Mouse (Mus musculus) layer of hippocampus, postnatal 14 days (tissue): Measurements from ENCODE around the gene Polr2j. TPM values are rescaled to one million over a fixed set of nuclear protein-coding genes. Genes with fewer than 3 reads are reported as not detected.
A peak's percentile ranks its signal among the peaks of the same experiment; 100 is the strongest.
"Not testable (repeated sequence)": the region's sequence is repeated elsewhere in the genome, so short reads cannot be mapped to it uniquely, and the experiment has no call there.

Experiments
- DNase-seq, 2 experiments: peaks; one replicate each; pipeline ENCODE4 v3.0.0; 2021 to 2022; ENCODE audit warnings: low spot score in 2 of 2, mixed read lengths in 1 of 2
- microRNA-seq, 2 experiments: library from miRNA; unstranded; fragments of <30 nt; microRNA quantifications; one replicate each; pipeline ENCODE4 v1.2.0; 2021
- total RNA-seq, 2 experiments: library from RNA; stranded (reverse); gene quantifications; 2 replicates each; pipeline ENCODE4 v1.2.3; 2021

Polr2j gene
- total RNA-seq, 2 experiments from 2014 or later = 73.6 to 82.2 TPM

- DNase-seq = not testable (repeated sequence)
Observed at GRCm38 (mm10) chr5:136160084-136160483, 43.7 kb downstream of the Polr2j start.

DNA sequence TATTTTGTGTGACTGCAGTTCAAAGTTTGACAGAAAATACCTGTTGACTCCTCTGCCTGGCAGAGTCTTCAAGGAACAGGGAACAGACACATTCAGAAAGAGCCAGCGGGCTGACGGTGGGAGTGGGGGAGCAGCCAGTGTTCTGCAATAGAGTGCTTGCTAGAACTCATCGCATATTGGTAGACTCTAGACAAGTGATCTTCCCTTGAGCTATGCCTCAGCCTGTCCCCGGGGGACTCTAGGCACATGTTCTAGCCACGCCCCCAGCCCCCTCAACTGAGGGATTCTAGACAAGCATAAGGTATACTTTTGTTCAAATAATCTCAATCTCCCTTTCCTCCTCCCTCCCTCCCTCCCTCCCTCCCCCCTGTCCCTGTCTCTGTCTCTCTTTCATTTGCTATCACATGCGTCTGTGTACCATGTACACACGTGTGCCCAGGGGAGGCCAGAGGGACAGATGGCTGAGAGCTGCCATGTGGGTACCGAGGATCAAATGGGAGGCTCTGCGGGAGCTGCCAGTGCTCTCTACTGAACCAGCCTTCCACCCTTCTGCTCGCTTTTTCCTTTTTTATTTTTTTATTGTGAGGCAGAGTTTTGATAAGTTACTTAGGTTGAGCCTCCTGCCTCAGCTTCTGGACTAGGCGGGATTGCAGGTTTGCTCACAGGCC, 47.5 kb downstream of the Polr2j start:
- peak in 1 of 2 experiments; percentile 79 for DNase-seq

DNA sequence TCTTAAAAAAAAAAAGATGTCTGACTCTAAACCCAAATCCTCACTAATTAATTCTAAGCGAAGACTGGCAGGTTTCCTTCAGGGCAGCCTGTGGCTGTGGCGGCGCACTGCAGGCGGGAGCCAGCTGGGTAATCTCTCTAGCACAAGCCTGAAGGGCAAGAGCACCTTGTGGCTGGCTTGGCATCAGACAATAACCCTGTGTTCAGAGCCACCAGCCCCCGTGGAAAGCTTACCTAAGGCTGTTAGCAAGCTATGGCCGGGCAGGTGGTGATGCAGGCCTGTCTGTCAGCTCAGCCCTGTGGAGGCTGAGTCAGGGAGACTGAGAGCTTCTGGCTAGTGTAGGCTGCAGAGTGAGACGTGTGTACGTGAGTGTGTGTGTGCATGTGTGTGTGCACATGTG, 48.8 kb downstream of the Polr2j start:
- no peak for DNase-seq

DNA sequence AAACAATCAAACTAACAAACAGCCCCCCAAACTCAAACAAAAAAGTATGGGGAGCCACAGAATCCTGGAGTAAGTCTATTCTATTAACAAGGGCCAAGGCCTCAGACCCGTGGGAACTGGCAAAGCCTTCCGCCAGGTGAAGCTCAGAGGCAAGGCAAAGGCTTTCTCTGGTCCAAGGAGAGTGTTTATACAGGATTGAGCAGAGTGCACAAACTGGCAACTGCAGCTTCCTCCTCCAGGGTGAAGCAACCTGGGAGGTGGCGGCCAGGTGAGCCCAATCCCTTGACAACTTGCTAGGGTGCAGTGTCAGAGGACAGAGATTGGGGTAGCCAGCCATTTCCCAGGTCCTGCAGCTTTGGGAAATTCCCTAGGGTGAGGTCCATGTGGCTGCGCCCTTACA, 50.9 kb downstream of the Polr2j start:
- DNase-seq = no peak

DNA sequence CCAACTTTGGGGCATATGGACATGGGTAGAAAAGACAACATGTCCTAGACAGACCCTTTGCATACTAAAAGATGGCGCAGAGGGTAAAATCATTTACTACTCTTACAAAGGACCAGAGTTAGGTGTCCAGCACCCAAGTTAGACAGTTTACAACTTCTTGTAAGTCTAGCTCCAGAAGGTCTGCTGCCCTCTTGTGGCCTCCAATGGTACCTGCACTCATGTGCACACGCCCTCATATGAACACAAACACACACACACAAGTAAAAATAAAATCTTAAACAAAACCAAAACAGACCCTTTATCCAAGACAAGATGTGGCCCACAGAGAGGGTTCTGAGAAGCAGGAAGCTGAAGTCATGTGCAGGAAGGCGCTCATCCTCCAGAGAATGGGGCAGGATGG, 51.6 kb downstream of the Polr2j start:
- no peak for DNase-seq

DNA sequence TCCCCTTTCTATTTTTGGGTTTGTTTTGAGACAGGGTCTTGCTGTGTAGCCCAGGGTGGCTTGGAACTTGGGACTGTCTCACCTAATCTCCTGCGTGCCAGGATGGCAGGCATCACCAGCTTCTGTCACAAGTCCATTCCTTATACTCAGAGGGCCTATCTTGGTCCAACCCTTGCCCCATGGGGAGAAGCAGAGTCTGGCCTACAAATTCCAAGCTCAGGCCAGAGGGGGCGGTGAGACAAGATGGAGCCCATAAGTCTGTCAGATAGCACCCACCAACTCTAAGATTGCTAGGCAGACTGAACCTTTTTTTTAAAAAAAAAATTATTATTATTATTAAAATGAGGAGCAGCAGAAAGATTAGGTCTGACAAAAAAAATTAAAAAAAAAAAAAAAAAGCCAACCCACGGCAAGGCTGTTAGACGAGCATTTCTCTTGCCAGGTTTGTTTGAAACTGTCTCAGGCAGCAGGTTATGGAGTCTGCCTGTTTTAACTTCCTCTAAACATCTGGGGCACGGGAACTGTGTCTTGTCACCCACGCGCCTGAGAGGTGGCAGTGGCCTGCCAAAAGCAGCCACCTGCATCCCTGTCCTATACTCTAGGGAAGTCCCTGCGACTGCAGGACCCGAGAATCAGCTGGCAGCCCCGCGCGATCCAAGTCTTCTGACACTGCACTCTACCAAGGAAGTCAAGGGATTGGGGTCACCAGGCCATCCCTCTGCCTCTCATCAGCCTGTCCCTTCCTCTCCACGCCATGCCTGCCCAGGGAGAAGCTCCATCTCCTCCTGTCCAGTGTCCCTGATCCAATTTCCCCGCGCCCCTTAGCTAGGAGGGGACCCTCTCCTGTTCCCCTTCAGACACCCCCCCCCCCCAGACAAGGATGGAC, 53.4 kb downstream of the Polr2j start:
- peak; percentile 60 to 61 for DNase-seq

GRCm38 (mm10) chr5:136170512-136171362, 54.3 kb downstream of the Polr2j start, which contains the start of gene Orai2:
Gene Orai2, minus strand, starts transcription at chr5:136170713.
- DNase-seq = peak; percentile 84 to 90

- peak in 1 of 2 experiments; percentile 44 for DNase-seq
Observed at GRCm38 (mm10) chr5:136171363-136172341, 55.2 kb downstream of the Polr2j start.

Small RNA genes within 50 kb of the gene (microRNA-seq; reads per million reads assigned to microRNA genes)
- gene Mir7035 = 1.6 to 1.7 reads per million in 2 experiments

Other genes with a start within 250 kb of the Polr2j start
- gene Hspb1, start 228.7 kb upstream of the Polr2j start, total RNA-seq = 10 to 100 TPM in 1 of 2 experiments, 1 to 10 TPM in 1; 7.1 to 10.5 TPM
- 1,000 to 10,000 TPM; 1,522 to 1,558 TPM for gene Ywhag, start 182.0 kb upstream of the Polr2j start, total RNA-seq
- 1 to 10 TPM; 1.7 to 2.0 TPM for gene Ssc4d, start 142.1 kb upstream of the Polr2j start, total RNA-seq
- gene Zp3, start 136.5 kb upstream of the Polr2j start, total RNA-seq = not detected
- gene Dtx2, start 121.8 kb upstream of the Polr2j start, total RNA-seq = 1 to 10 TPM; 9.1 to 9.5 TPM
- not detected for gene Upk3b, start 78.1 kb upstream of the Polr2j start, total RNA-seq
- gene Upk3bl, start 62.1 kb upstream of the Polr2j start, total RNA-seq = not detected
- gene Rasa4, start 32.7 kb upstream of the Polr2j start, total RNA-seq = 1 to 10 TPM; 4.3 to 4.4 TPM
- 10 to 100 TPM; 15.1 to 18.5 TPM for gene Lrwd1, start 19.4 kb downstream of the Polr2j start, total RNA-seq
- 1 to 10 TPM; 8.4 to 10.0 TPM for gene Alkbh4, start 19.5 kb downstream of the Polr2j start, total RNA-seq
- 100 to 1,000 TPM; 124 to 127 TPM for gene Orai2, start 54.1 kb downstream of the Polr2j start, total RNA-seq
- gene Prkrip1, start 82.3 kb downstream of the Polr2j start, total RNA-seq = 10 to 100 TPM; 39.9 to 41.5 TPM
- gene Sh2b2, start 129.9 kb downstream of the Polr2j start, total RNA-seq = 1 to 10 TPM; 8.7 to 9.5 TPM